Mouse (Mus musculus): ENCODE results near the gene Tssk3.

GRCm38 (mm10) chr4:129440340-129441063 is 50.3 kb downstream of the Tssk3 start, which contains the start of gene Zbtb8b:
- TF ChIP-seq CTCF (IDR thresholded peaks at IDR 0.05; ENCODE audit: low read depth) (no peak), EP300 (optimal IDR thresholded peaks at IDR 0.05) (no peak)
